Mouse (Mus musculus): ENCODE data around the gene Fbxl18. TPM values are rescaled to one million over a fixed set of nuclear protein-coding genes. Genes with fewer than 3 reads are reported as not detected.
A peak's percentile ranks its signal among the peaks of the same experiment; 100 is the strongest.

Fbxl18 gene
- polyA plus RNA-seq (2016; fragmentation: Nextera tagmentation; extraction: Ambion mirVana), result 13.0 and 13.1 TPM in 2 replicates

GRCm38 (mm10) chr5:142894918-142895613 is at the start of gene Fbxl18:
TSS of gene Fbxl18 (minus strand) at chr5:142895421.
- Histone ChIP-seq H3K27me3 (no peaks in the 10 kb centered on the region), H3K36me3 (peaks cover 22% of the 10 kb centered on the region), H3K27ac (peak within 1 kb of the TSS; percentile 64; the same call in 1 of the 2 replicates), H3K4me1 (replicated peaks) (peaks cover 18% of the 10 kb centered on the region), H3K4me2 (peak within 1 kb of the TSS; percentile 90), H3K9ac (replicated peaks) (peak within 1 kb of the TSS; percentile 79), H3K9me3 (no peaks in the 10 kb centered on the region), H3K4me3 (replicated peaks) (peak within 1 kb of the TSS; percentile 81)
- ATAC-seq (ENCODE audit: insufficient number of reproducible peaks, insufficient read depth, low FRiP score, low TSS enrichment, low read depth), result peak; percentile 93
- WGBS, result under 1% methylated on average over 40 of the region's 40 CpGs

- H3K9me3 ChIP-seq, result peaks cover 9% of the 10 kb centered on the region; the same call in 1 of the 2 replicates
- WGBS, result 56% methylated on average over 2 of the region's 2 CpGs
- H3K4me1 ChIP-seq (replicated peaks), result peaks cover 5% of the 10 kb centered on the region; the same call in 1 of the 2 replicates
- H3K27ac ChIP-seq, result no peak overlapping the region
- no peaks in the 10 kb centered on the region for H3K36me3 ChIP-seq
- no peak overlapping the region for H3K4me3 ChIP-seq (replicated peaks)
- H3K4me2 ChIP-seq, result no peak overlapping the region
- no peaks in the 10 kb centered on the region for H3K27me3 ChIP-seq
- H3K9ac ChIP-seq (replicated peaks), result no peak overlapping the region
- no peak for ATAC-seq (ENCODE audit: insufficient number of reproducible peaks, insufficient read depth, low FRiP score, low TSS enrichment, low read depth)
Observed at GRCm38 (mm10) chr5:142940393-142940792, 45.2 kb upstream of the Fbxl18 start.

- Histone ChIP-seq H3K9ac (replicated peaks) (no peak overlapping the region), H3K4me3 (replicated peaks) (no peak overlapping the region), H3K4me1 (replicated peaks) (peaks cover 5% of the 10 kb centered on the region; the same call in 1 of the 2 replicates), H3K27ac (peak overlapping the region; percentile 62; the same call in 1 of the 2 replicates), H3K4me2 (peak overlapping the region; percentile 32), H3K27me3 (no peaks in the 10 kb centered on the region), H3K36me3 (no peaks in the 10 kb centered on the region), H3K9me3 (peaks cover 9% of the 10 kb centered on the region; the same call in 1 of the 2 replicates)
- ATAC-seq (ENCODE audit: insufficient number of reproducible peaks, insufficient read depth, low FRiP score, low TSS enrichment, low read depth), result peak; percentile 37; the same call in 1 of the 2 replicates
- 31% methylated on average over 19 of the region's 19 CpGs for WGBS
Observed at GRCm38 (mm10) chr5:142937956-142938727, 42.9 kb upstream of the Fbxl18 start.

- peak overlapping the region; percentile 24; the same call in 1 of the 2 replicates for H3K4me3 ChIP-seq (replicated peaks)
- 3% methylated on average over 17 of the region's 17 CpGs for WGBS
- H3K9me3 ChIP-seq, result peaks cover 9% of the 10 kb centered on the region; the same call in 1 of the 2 replicates
- peak; percentile 33; the same call in 1 of the 2 replicates for ATAC-seq (ENCODE audit: insufficient number of reproducible peaks, insufficient read depth, low FRiP score, low TSS enrichment, low read depth)
- peaks cover 13% of the 10 kb centered on the region; the same call in 1 of the 2 replicates for H3K4me1 ChIP-seq (replicated peaks)
- H3K9ac ChIP-seq (replicated peaks), result no peak overlapping the region; the same call in 1 of the 2 replicates
- H3K27me3 ChIP-seq, result no peaks in the 10 kb centered on the region
- no peaks in the 10 kb centered on the region for H3K36me3 ChIP-seq
- H3K27ac ChIP-seq, result no peak overlapping the region; the same call in 1 of the 2 replicates
- peak overlapping the region; percentile 52 for H3K4me2 ChIP-seq
Observed at GRCm38 (mm10) chr5:142936336-142936719, 41.1 kb upstream of the Fbxl18 start.

GRCm38 (mm10) chr5:142935642-142936335 is 40.6 kb upstream of the Fbxl18 start:
- ATAC-seq (ENCODE audit: insufficient number of reproducible peaks, insufficient read depth, low FRiP score, low TSS enrichment, low read depth), result 0 out of 2 replicates have a peak, but pooled peaks have one; percentile 22
- 21% methylated on average over 13 of the region's 13 CpGs for WGBS

GRCm38 (mm10) chr5:142932731-142933130 is 37.5 kb upstream of the Fbxl18 start:
- Histone ChIP-seq H3K27me3 (no peaks in the 10 kb centered on the region; the same call in 1 of the 2 replicates), H3K4me3 (replicated peaks) (no peak overlapping the region), H3K9ac (replicated peaks) (no peak overlapping the region), H3K9me3 (no peaks in the 10 kb centered on the region), H3K4me1 (replicated peaks) (peaks cover 13% of the 10 kb centered on the region; the same call in 1 of the 2 replicates), H3K4me2 (no peak overlapping the region), H3K36me3 (no peaks in the 10 kb centered on the region), H3K27ac (no peak overlapping the region)
- ATAC-seq (ENCODE audit: insufficient number of reproducible peaks, insufficient read depth, low FRiP score, low TSS enrichment, low read depth), result no peak
- WGBS, result 79% methylated on average over 8 of the region's 8 CpGs

More at GRCm38 (mm10) chr5:142935642-142936335, 40.6 kb upstream of the Fbxl18 start:
- Histone ChIP-seq H3K9ac (replicated peaks) (no peak overlapping the region; the same call in 1 of the 2 replicates), H3K4me2 (peak overlapping the region; percentile 52), H3K4me1 (replicated peaks) (peaks cover 13% of the 10 kb centered on the region; the same call in 1 of the 2 replicates), H3K27me3 (no peaks in the 10 kb centered on the region), H3K4me3 (replicated peaks) (peak overlapping the region; percentile 24; the same call in 1 of the 2 replicates), H3K9me3 (peaks cover 5% of the 10 kb centered on the region; the same call in 1 of the 2 replicates), H3K36me3 (no peaks in the 10 kb centered on the region), H3K27ac (no peak overlapping the region; the same call in 1 of the 2 replicates)

GRCm38 (mm10) chr5:142932084-142932685 is 37.0 kb upstream of the Fbxl18 start:
- Histone ChIP-seq H3K4me3 (replicated peaks) (no peak overlapping the region), H3K4me2 (peak overlapping the region; percentile 19; the same call in 1 of the 2 replicates), H3K27ac (peak overlapping the region; percentile 53; the same call in 1 of the 2 replicates), H3K36me3 (no peaks in the 10 kb centered on the region), H3K9me3 (no peaks in the 10 kb centered on the region), H3K4me1 (replicated peaks) (peaks cover 13% of the 10 kb centered on the region; the same call in 1 of the 2 replicates), H3K27me3 (no peaks in the 10 kb centered on the region; the same call in 1 of the 2 replicates), H3K9ac (replicated peaks) (0 out of 2 replicates have a peak overlapping the region, but pooled peaks have one; percentile 8)
- ATAC-seq (ENCODE audit: insufficient number of reproducible peaks, insufficient read depth, low FRiP score, low TSS enrichment, low read depth), result no peak
- WGBS, result 20% methylated on average over 9 of the region's 9 CpGs

- WGBS, result 87% methylated on average over 9 of the region's 9 CpGs
- ATAC-seq (ENCODE audit: insufficient number of reproducible peaks, insufficient read depth, low FRiP score, low TSS enrichment, low read depth), result no peak
- no peak overlapping the region for H3K4me3 ChIP-seq (replicated peaks)
Observed at GRCm38 (mm10) chr5:142931241-142931745, 36.1 kb upstream of the Fbxl18 start.

GRCm38 (mm10) chr5:142929400-142929752 is 34.2 kb upstream of the Fbxl18 start:
- Histone ChIP-seq H3K9me3 (no peaks in the 10 kb centered on the region), H3K36me3 (no peaks in the 10 kb centered on the region), H3K27ac (peak overlapping the region; percentile 60), H3K27me3 (no peaks in the 10 kb centered on the region; the same call in 1 of the 2 replicates), H3K4me1 (replicated peaks) (peaks cover 17% of the 10 kb centered on the region), H3K9ac (replicated peaks) (peak overlapping the region; percentile 61), H3K4me2 (peak overlapping the region; percentile 66), H3K4me3 (replicated peaks) (peak overlapping the region; percentile 46)
- ATAC-seq (ENCODE audit: insufficient number of reproducible peaks, insufficient read depth, low FRiP score, low TSS enrichment, low read depth), result no peak
- 23% methylated on average over 4 of the region's 4 CpGs for WGBS

More at GRCm38 (mm10) chr5:142931241-142931745, 36.1 kb upstream of the Fbxl18 start:
- H3K4me1 ChIP-seq (replicated peaks), result peaks cover 18% of the 10 kb centered on the region
- H3K27me3 ChIP-seq, result no peaks in the 10 kb centered on the region; the same call in 1 of the 2 replicates
- no peak overlapping the region for H3K4me2 ChIP-seq
- no peaks in the 10 kb centered on the region for H3K9me3 ChIP-seq
- H3K36me3 ChIP-seq, result no peaks in the 10 kb centered on the region
- H3K27ac ChIP-seq, result no peak overlapping the region
- no peak overlapping the region for H3K9ac ChIP-seq (replicated peaks)
